Mouse (Mus musculus) liver, adult 2 months (tissue): ENCODE measurements around the gene Ttc33.

Experiments
- CTCF ChIP-seq: fragments of 200-500 bp; IDR thresholded peaks from 2 replicates; pipeline ENCODE4 v1.5.1; 2011; ENCODE audit warnings: low read depth, low read length, control low read depth
- POLR2A ChIP-seq: fragments of 200-500 bp; IDR thresholded peaks from 2 replicates; pipeline ENCODE4 v1.6.1; 2011; ENCODE audit warnings: low read length, control low read depth; ENCODE audit not compliant: insufficient read depth; ENCODE audit errors: extremely low read depth

DNA sequence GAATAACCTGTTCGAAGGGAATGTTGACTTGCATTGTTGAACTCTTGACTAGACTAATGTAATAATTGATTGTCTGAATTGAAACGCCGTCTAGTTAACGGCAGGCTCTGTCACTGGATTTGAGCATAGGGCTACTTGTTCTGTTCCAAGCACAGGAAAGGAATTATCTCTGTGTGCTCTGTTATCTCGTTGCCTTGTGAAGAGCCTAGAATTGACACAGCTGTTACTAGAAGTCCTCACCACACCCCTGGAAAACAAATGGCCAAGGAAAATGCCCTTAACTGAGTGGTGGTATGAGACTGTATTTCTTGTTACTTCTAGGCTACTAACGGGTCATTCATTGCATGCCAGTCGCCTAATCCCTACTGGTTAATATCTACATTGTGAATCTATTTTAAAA, 52.7 kb downstream of the Ttc33 start:
- TF ChIP-seq POLR2A (no peak), CTCF (no peak)
